Mouse (Mus musculus): ENCODE data around the gene Greb1.
"Not testable (repeated sequence)": the region's sequence is repeated elsewhere in the genome, so short reads cannot be mapped to it uniquely, and the experiment has no call there.

GRCm38 (mm10) chr12:16695252-16695651, 105.4 kb downstream of the Greb1 start:
- TF ChIP-seq ZKSCAN1 (IDR thresholded peaks at IDR 0.05; ENCODE audit: low read depth, low read length); GABPA (IDR thresholded peaks at IDR 0.05; ENCODE audit: low read depth, low read length); RCOR1 (IDR thresholded peaks at IDR 0.05; ENCODE audit: low read depth, low read length); CTCF (IDR thresholded peaks at IDR 0.05 in 2 of 3, conservative IDR thresholded peaks at IDR 0.05 in 1 of 3; ENCODE audit: control insufficient read depth in 1 of 3, insufficient read depth in 1 of 3, low read depth in 2 of 3, low read length in 3 of 3, poor library complexity in 1 of 3, severe bottlenecking in 1 of 3); E2F4 (IDR thresholded peaks at IDR 0.05; ENCODE audit: borderline replicate concordance, low read depth, low read length); ZC3H11A (IDR thresholded peaks at IDR 0.05; ENCODE audit: low read depth, low read length); POLR2AphosphoS5 (IDR thresholded peaks at IDR 0.05; ENCODE audit: borderline replicate concordance, low read depth, low read length): not testable (repeated sequence)
